Mouse (Mus musculus) heart, embryonic 12.5 days (tissue): ENCODE results near the gene Plcb1. TPM values are rescaled to one million over a fixed set of nuclear protein-coding genes. Genes with fewer than 3 reads are reported as not detected.

Source experiments
- ATAC-seq: fragments of 200-750 bp; cut with Nextera tagmentation; 2 replicates; pipeline ENCODE4 v1.8.0; 2017; ENCODE audit warnings: moderate TSS enrichment, moderate library complexity; ENCODE audit not compliant: insufficient number of reproducible peaks, low FRiP score
- H3K27ac ChIP-seq: fragments of 300-500 bp; sonication (generic); 2 replicates; pipeline ENCODE4 v1.5.1; 2016; ENCODE audit warnings: mild to moderate bottlenecking, moderate library complexity; ENCODE audit not compliant: poor library complexity, severe bottlenecking
- H3K27me3 ChIP-seq: fragments of 300-500 bp; sonication (generic); replicated peaks from 2 replicates; pipeline ENCODE4 v1.6.1; 2016; ENCODE audit warnings: mild to moderate bottlenecking, moderate library complexity
- H3K36me3 ChIP-seq: fragments of 300-500 bp; sonication (generic); 2 replicates; pipeline ENCODE4 v1.6.1; 2016; ENCODE audit warnings: mild to moderate bottlenecking, moderate library complexity
- H3K4me1 ChIP-seq: fragments of 300-500 bp; sonication (generic); replicated peaks from 2 replicates; pipeline ENCODE4 v1.6.1; 2016; ENCODE audit warnings: mild to moderate bottlenecking
- H3K4me2 ChIP-seq: fragments of 300-500 bp; sonication (generic); 2 replicates; pipeline ENCODE4 v1.6.1; 2016; ENCODE audit warnings: mild to moderate bottlenecking, moderate library complexity
- H3K4me3 ChIP-seq: fragments of 300-500 bp; sonication (generic); 2 replicates; pipeline ENCODE4 v1.5.1; 2016; ENCODE audit warnings: mild to moderate bottlenecking
- H3K9ac ChIP-seq: fragments of 300-500 bp; sonication (generic); 2 replicates; pipeline ENCODE4 v1.6.1; 2016; ENCODE audit warnings: mild to moderate bottlenecking, moderate library complexity
- H3K9me3 ChIP-seq: fragments of 300-500 bp; sonication (generic); replicated peaks from 2 replicates; pipeline ENCODE4 v1.6.1; 2016; ENCODE audit warnings: mild to moderate bottlenecking, moderate library complexity
- WGBS: fragments of 180-500 bp; shearing (Covaris S2); methylation state at CpG from one replicate; pipeline ENCODE4 v1.1.7; 2016; 5-methylcytosine and 5-hydroxymethylcytosine counted together
- polyA plus RNA-seq: library from polyadenylated mRNA; unstranded; fragments of >200 nt; fragmentation: Nextera tagmentation; extraction: Ambion mirVana; gene quantifications from 2 replicates; pipeline ENCODE4 v1.2.1, GENCODE M21; 2016

Plcb1 gene
- polyA plus RNA-seq, 1 experiment from 2014 or later = 6.1 TPM

DNA sequence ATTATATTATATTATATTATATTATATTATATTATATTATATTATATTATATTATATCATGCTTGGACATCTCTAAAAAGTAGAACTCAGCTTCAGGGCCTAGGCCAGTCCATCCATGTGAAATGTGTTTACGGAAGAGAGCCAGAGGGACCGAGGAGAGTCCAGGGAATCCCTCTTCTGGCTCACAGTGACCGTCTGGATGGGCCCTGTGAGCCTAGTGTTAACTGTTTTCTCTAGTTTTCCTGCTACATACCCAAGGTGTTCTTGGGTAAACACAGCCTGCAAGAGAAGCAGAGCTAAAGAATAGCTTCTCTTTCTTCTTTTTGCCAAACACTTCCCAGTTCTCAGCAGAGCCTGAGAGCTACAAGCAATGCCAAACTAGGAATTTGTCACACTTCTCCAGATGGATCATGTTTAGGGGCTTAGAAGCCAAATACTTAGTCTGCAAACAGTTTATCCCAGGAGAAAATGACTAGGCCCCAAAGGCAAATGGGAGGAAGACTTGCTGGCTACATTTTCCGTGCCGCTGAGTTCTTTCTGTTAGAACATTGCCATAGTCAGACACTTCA, 649.2 kb downstream of the Plcb1 start:
- Histone ChIP-seq H3K4me1 (peaks cover 5% of the 10 kb centered on the region; the same call in 1 of the 2 replicates), H3K9me3 (no peaks in the 10 kb centered on the region), H3K27ac (no peak overlapping the region), H3K4me2 (no peak overlapping the region), H3K4me3 (no peak overlapping the region), H3K27me3 (no peaks in the 10 kb centered on the region), H3K36me3 (no peaks in the 10 kb centered on the region), H3K9ac (no peak overlapping the region)
- WGBS = 79% methylated on average over 5 of the region's 5 CpGs
- no peak for ATAC-seq

GRCm38 (mm10) chr2:135439034-135439433, 653.2 kb downstream of the Plcb1 start:
- no peak overlapping the region for H3K4me2 ChIP-seq
- H3K36me3 ChIP-seq = no peaks in the 10 kb centered on the region
- no peak for ATAC-seq
- H3K4me3 ChIP-seq = no peak overlapping the region
- H3K27ac ChIP-seq = no peak overlapping the region
- H3K9ac ChIP-seq = no peak overlapping the region
- 67% methylated on average over 3 of the region's 3 CpGs for WGBS
- peaks cover 8% of the 10 kb centered on the region; the same call in 1 of the 2 replicates for H3K4me1 ChIP-seq
- no peaks in the 10 kb centered on the region for H3K27me3 ChIP-seq
- no peaks in the 10 kb centered on the region for H3K9me3 ChIP-seq

GRCm38 (mm10) chr2:135439546-135440517, 654.0 kb downstream of the Plcb1 start:
- ATAC-seq = peak; percentile 36; the same call in 1 of the 2 replicates
- no peaks in the 10 kb centered on the region for H3K36me3 ChIP-seq
- peak overlapping the region; percentile 23; the same call in 1 of the 2 replicates for H3K4me3 ChIP-seq
- no peaks in the 10 kb centered on the region for H3K27me3 ChIP-seq
- WGBS = 11% methylated on average over 7 of the region's 7 CpGs
- H3K4me2 ChIP-seq = peak overlapping the region; percentile 56
- H3K9ac ChIP-seq = no peak overlapping the region
- peaks cover 8% of the 10 kb centered on the region; the same call in 1 of the 2 replicates for H3K4me1 ChIP-seq
- H3K27ac ChIP-seq = no peak overlapping the region
- H3K9me3 ChIP-seq = no peaks in the 10 kb centered on the region

GRCm38 (mm10) chr2:135453581-135453980, 667.7 kb downstream of the Plcb1 start:
- Histone ChIP-seq H3K36me3 (no peaks in the 10 kb centered on the region), H3K9me3 (no peaks in the 10 kb centered on the region), H3K9ac (no peak overlapping the region), H3K27ac (no peak overlapping the region), H3K4me3 (no peak overlapping the region), H3K4me1 (no peaks in the 10 kb centered on the region; the same call in 1 of the 2 replicates), H3K27me3 (no peaks in the 10 kb centered on the region), H3K4me2 (no peak overlapping the region)
- WGBS = 85% methylated on average over 1 of the region's 1 CpGs
- ATAC-seq = no peak

DNA sequence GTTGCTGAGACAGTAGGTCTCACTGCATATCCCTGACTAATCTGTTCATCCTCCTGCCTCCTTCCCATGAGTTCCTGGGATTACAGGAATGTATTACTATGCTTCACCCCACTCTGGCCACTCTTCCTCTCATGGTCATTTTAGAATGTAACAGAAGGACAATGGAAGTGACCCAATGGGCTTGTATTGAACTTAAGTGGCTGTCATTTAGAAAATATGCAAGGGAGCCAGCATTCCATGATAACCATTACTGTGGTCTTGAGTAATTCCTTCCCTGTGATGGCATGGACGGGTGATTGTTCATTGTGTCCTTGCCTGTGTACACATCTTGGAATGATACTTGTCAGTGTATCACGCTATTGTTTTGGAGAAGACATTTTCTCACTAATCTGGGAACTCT, 668.1 kb downstream of the Plcb1 start:
- Histone ChIP-seq H3K27ac (no peak overlapping the region), H3K4me1 (no peaks in the 10 kb centered on the region; the same call in 1 of the 2 replicates), H3K27me3 (no peaks in the 10 kb centered on the region), H3K9me3 (no peaks in the 10 kb centered on the region), H3K4me2 (no peak overlapping the region), H3K4me3 (no peak overlapping the region), H3K9ac (no peak overlapping the region), H3K36me3 (no peaks in the 10 kb centered on the region)
- ATAC-seq = no peak
- 60% methylated on average over 2 of the region's 2 CpGs for WGBS

GRCm38 (mm10) chr2:135454455-135454854, 668.6 kb downstream of the Plcb1 start:
- Histone ChIP-seq H3K4me2 (no peak overlapping the region), H3K9me3 (no peaks in the 10 kb centered on the region), H3K9ac (no peak overlapping the region), H3K4me1 (no peaks in the 10 kb centered on the region; the same call in 1 of the 2 replicates), H3K4me3 (no peak overlapping the region), H3K27me3 (no peaks in the 10 kb centered on the region), H3K27ac (no peak overlapping the region), H3K36me3 (no peaks in the 10 kb centered on the region)
- ATAC-seq = no peak
- 52% methylated on average over 1 of the region's 1 CpGs for WGBS

DNA sequence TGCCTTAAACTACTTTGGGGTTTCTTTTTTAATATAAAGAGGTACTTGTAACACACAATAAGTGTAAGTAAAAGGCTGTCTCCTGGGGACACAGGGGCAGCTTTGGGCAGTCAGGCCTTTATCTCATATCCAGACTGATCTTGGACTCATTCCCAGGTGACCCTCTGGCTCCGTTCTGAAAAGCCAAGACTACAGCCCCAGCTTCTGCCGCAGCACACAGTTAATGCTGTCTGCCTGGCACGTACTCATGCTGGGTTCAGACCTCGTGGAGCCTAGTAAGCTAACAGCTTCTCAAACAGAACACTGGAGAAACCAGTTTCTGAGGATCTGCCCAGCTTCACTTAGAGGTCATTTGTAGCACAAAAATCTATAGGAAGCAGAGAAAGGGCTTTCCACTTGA, 682.0 kb downstream of the Plcb1 start:
- no peaks in the 10 kb centered on the region for H3K9me3 ChIP-seq
- no peak overlapping the region for H3K4me2 ChIP-seq
- peaks cover 2% of the 10 kb centered on the region; the same call in 1 of the 2 replicates for H3K4me1 ChIP-seq
- no peak overlapping the region for H3K27ac ChIP-seq
- no peaks in the 10 kb centered on the region for H3K27me3 ChIP-seq
- no peaks in the 10 kb centered on the region for H3K36me3 ChIP-seq
- no peak overlapping the region for H3K4me3 ChIP-seq
- ATAC-seq = no peak
- 15% methylated on average over 4 of the region's 4 CpGs for WGBS
- no peak overlapping the region for H3K9ac ChIP-seq

DNA sequence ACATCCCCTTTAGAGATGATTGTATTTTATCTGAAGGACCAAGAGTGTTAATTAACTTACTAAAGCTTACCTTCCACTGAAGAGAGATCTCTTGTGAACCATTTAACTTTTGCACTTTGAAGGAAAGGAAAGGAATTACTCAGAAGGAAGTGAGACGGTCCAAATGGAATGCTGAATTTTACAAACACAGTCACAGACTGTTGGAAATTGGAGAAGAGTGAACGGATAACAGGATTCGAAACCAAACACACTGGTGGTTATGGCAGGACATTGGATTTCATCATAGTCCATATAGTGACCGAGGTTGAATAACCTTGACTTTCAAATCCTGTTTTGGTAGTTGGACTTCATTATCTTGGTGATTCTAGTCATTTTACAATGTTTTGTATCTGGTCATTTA, 688.2 kb downstream of the Plcb1 start:
- no peaks in the 10 kb centered on the region for H3K4me1 ChIP-seq
- no peaks in the 10 kb centered on the region for H3K9me3 ChIP-seq
- WGBS = 61% methylated on average over 4 of the region's 4 CpGs
- ATAC-seq = no peak
- no peaks in the 10 kb centered on the region for H3K27me3 ChIP-seq
- H3K27ac ChIP-seq = no peak overlapping the region
- H3K4me2 ChIP-seq = no peak overlapping the region
- no peak overlapping the region for H3K9ac ChIP-seq
- no peak overlapping the region for H3K4me3 ChIP-seq
- no peaks in the 10 kb centered on the region for H3K36me3 ChIP-seq

DNA sequence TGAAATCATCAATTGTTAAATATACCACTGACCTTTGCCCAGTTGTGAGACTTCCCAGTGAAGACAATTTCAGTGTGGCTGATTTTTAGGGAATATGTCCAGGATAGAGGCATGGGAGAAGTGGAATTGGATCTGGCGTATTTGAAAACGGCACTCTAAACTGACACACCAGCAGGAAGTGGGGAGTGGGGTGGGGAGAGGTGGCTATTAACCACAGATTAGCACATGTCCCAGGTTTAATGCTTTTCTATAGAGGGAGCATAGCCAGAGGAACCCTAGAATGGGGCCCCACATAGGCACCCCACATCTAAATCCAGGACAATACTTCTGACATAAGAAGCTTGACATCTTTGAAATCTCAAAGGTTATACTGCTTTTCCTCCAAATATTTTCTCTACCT, 699.4 kb downstream of the Plcb1 start:
- H3K27ac ChIP-seq = no peak overlapping the region
- no peak for ATAC-seq
- no peak overlapping the region for H3K9ac ChIP-seq
- 56% methylated on average over 2 of the region's 2 CpGs for whole genome bisulfite sequencing
- H3K9me3 ChIP-seq = no peaks in the 10 kb centered on the region
- no peak overlapping the region for H3K4me2 ChIP-seq
- H3K36me3 ChIP-seq = no peaks in the 10 kb centered on the region
- H3K4me1 ChIP-seq = no peaks in the 10 kb centered on the region
- no peak overlapping the region for H3K4me3 ChIP-seq
- no peaks in the 10 kb centered on the region for H3K27me3 ChIP-seq

- Histone ChIP-seq H3K4me2 (no peak overlapping the region), H3K9ac (no peak overlapping the region), H3K27ac (no peak overlapping the region), H3K4me1 (peaks cover 8% of the 10 kb centered on the region), H3K4me3 (no peak overlapping the region), H3K9me3 (no peaks in the 10 kb centered on the region), H3K27me3 (no peaks in the 10 kb centered on the region), H3K36me3 (no peaks in the 10 kb centered on the region)
- ATAC-seq = no peak
- 82% methylated on average over 2 of the region's 2 CpGs for WGBS
These were observed 702.4 kb downstream of the Plcb1 start for GRCm38 (mm10) chr2:135488277-135488676.

DNA sequence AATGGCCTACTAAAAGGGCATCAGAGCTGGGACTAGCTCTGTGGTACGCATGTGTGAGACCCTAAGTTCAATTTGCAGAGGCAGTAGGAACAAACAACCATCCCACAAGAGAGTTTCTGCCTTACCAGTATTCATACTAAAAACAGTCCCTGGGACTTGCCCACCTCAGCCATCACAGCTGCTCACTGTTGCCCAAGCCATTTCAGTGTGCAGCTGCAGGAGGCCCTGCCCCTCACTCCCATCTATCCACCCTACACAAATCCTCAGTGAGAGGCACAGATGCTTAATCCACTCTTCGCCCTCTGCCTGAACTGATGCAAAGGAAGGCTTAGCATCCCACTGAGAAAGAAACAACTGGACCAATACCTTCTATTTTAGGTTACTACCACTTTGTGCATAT, 703.3 kb downstream of the Plcb1 start:
- no peak overlapping the region for H3K27ac ChIP-seq
- no peak overlapping the region for H3K9ac ChIP-seq
- H3K4me1 ChIP-seq = peaks cover 8% of the 10 kb centered on the region
- H3K9me3 ChIP-seq = no peaks in the 10 kb centered on the region
- no peaks in the 10 kb centered on the region for H3K36me3 ChIP-seq
- no peaks in the 10 kb centered on the region for H3K27me3 ChIP-seq
- no peak overlapping the region for H3K4me2 ChIP-seq
- 82% methylated on average over 2 of the region's 2 CpGs for WGBS
- ATAC-seq = no peak
- H3K4me3 ChIP-seq = no peak overlapping the region
